Mouse (Mus musculus): Measurements from ENCODE around the gene Mtnr1a. TPM values are rescaled to one million over a fixed set of nuclear protein-coding genes. Genes with fewer than 3 reads are reported as not detected.

The Mtnr1a gene
- 0.20 TPM in 1 of 2 replicates, not detected in the other for polyA plus RNA-seq (2012; rRNA removed)

GRCm38 (mm10) chr8:45068759-45069386, at the start of gene Mtnr1a:
Mtnr1a (plus strand) TSS chr8:45069137.
- no peak for TF ChIP-seq POLR2A (IDR thresholded peaks at IDR 0.05; ENCODE audit: low read depth, low read length)
- peak; percentile 92 for TF ChIP-seq CTCF (IDR thresholded peaks at IDR 0.05; ENCODE audit: extremely low read depth, insufficient read length, insufficient replicate concordance, low read depth, low read length)
- 8% methylated on average over 29 of the region's 29 CpGs for WGBS
- H3K27me3 ChIP-seq (ENCODE audit: control insufficient read depth, insufficient read depth, low read length) = no peaks in the 10 kb centered on the region
- H3K4me3 ChIP-seq (ENCODE audit: low read depth, low read length) = peak within 1 kb of the TSS; percentile 15
- H3K36me3 ChIP-seq (ENCODE audit: control insufficient read depth, insufficient read depth, low read length) = no peaks in the 10 kb centered on the region
- no peak within 1 kb of the TSS for H3K27ac ChIP-seq (ENCODE audit: insufficient read depth, low read depth, low read length)
- H3K4me1 ChIP-seq (ENCODE audit: control insufficient read depth, insufficient read depth, insufficient read length, low read length) = peaks cover 4% of the 10 kb centered on the region; the same call in 1 of the 2 replicates

GRCm38 (mm10) chr8:45019241-45019640, 49.7 kb upstream of the Mtnr1a start:
- peaks cover 71% of the 10 kb centered on the region for H3K36me3 ChIP-seq (ENCODE audit: control insufficient read depth, insufficient read depth, low read length)
- no peak overlapping the region for H3K27ac ChIP-seq (ENCODE audit: insufficient read depth, low read depth, low read length)
- no peak overlapping the region for H3K4me3 ChIP-seq (ENCODE audit: low read depth, low read length)
- no peaks in the 10 kb centered on the region for H3K27me3 ChIP-seq (ENCODE audit: control insufficient read depth, insufficient read depth, low read length)
- 88% methylated on average over 5 of the region's 5 CpGs for WGBS
- H3K4me1 ChIP-seq (ENCODE audit: control insufficient read depth, insufficient read depth, insufficient read length, low read length) = peaks cover 2% of the 10 kb centered on the region; the same call in 1 of the 2 replicates
- TF ChIP-seq POLR2A (IDR thresholded peaks at IDR 0.05; ENCODE audit: low read depth, low read length) (no peak), CTCF (IDR thresholded peaks at IDR 0.05; ENCODE audit: extremely low read depth, insufficient read length, insufficient replicate concordance, low read depth, low read length) (no peak)

GRCm38 (mm10) chr8:45021171-45021570, 47.8 kb upstream of the Mtnr1a start:
- H3K27ac ChIP-seq (ENCODE audit: insufficient read depth, low read depth, low read length) = no peak overlapping the region
- TF ChIP-seq POLR2A (IDR thresholded peaks at IDR 0.05; ENCODE audit: low read depth, low read length) (no peak), CTCF (IDR thresholded peaks at IDR 0.05; ENCODE audit: extremely low read depth, insufficient read length, insufficient replicate concordance, low read depth, low read length) (no peak)
- WGBS = 93% methylated on average over 5 of the region's 5 CpGs
- H3K4me1 ChIP-seq (ENCODE audit: control insufficient read depth, insufficient read depth, insufficient read length, low read length) = no peaks in the 10 kb centered on the region
- peaks cover 74% of the 10 kb centered on the region for H3K36me3 ChIP-seq (ENCODE audit: control insufficient read depth, insufficient read depth, low read length)
- H3K4me3 ChIP-seq (ENCODE audit: low read depth, low read length) = no peak overlapping the region
- H3K27me3 ChIP-seq (ENCODE audit: control insufficient read depth, insufficient read depth, low read length) = no peaks in the 10 kb centered on the region

- 90% methylated on average over 21 of the region's 21 CpGs for WGBS
- no peaks in the 10 kb centered on the region for H3K27me3 ChIP-seq (ENCODE audit: control insufficient read depth, insufficient read depth, low read length)
- peaks cover 79% of the 10 kb centered on the region for H3K36me3 ChIP-seq (ENCODE audit: control insufficient read depth, insufficient read depth, low read length)
- no peak overlapping the region for H3K4me3 ChIP-seq (ENCODE audit: low read depth, low read length)
- H3K27ac ChIP-seq (ENCODE audit: insufficient read depth, low read depth, low read length) = no peak overlapping the region
- no peak for TF ChIP-seq CTCF (IDR thresholded peaks at IDR 0.05; ENCODE audit: extremely low read depth, insufficient read length, insufficient replicate concordance, low read depth, low read length)
- TF ChIP-seq POLR2A (IDR thresholded peaks at IDR 0.05; ENCODE audit: low read depth, low read length) = no peak
- no peaks in the 10 kb centered on the region for H3K4me1 ChIP-seq (ENCODE audit: control insufficient read depth, insufficient read depth, insufficient read length, low read length)
Observed at GRCm38 (mm10) chr8:45021911-45022665, 46.8 kb upstream of the Mtnr1a start.

GRCm38 (mm10) chr8:45028081-45028497, 40.8 kb upstream of the Mtnr1a start:
- Histone ChIP-seq H3K4me1 (ENCODE audit: control insufficient read depth, insufficient read depth, insufficient read length, low read length) (no peaks in the 10 kb centered on the region), H3K4me3 (ENCODE audit: low read depth, low read length) (no peak overlapping the region), H3K36me3 (ENCODE audit: control insufficient read depth, insufficient read depth, low read length) (peaks cover 75% of the 10 kb centered on the region), H3K27me3 (ENCODE audit: control insufficient read depth, insufficient read depth, low read length) (no peaks in the 10 kb centered on the region), H3K27ac (ENCODE audit: insufficient read depth, low read depth, low read length) (no peak overlapping the region)
- TF ChIP-seq CTCF (IDR thresholded peaks at IDR 0.05; ENCODE audit: extremely low read depth, insufficient read length, insufficient replicate concordance, low read depth, low read length) = no peak
- TF ChIP-seq POLR2A (IDR thresholded peaks at IDR 0.05; ENCODE audit: low read depth, low read length) = no peak
- WGBS = 76% methylated on average over 6 of the region's 6 CpGs

GRCm38 (mm10) chr8:45038350-45038749, 30.6 kb upstream of the Mtnr1a start:
- 76% methylated on average over 15 of the region's 15 CpGs for WGBS
- Histone ChIP-seq H3K27me3 (ENCODE audit: control insufficient read depth, insufficient read depth, low read length) (no peaks in the 10 kb centered on the region), H3K4me3 (ENCODE audit: low read depth, low read length) (no peak overlapping the region), H3K27ac (ENCODE audit: insufficient read depth, low read depth, low read length) (no peak overlapping the region), H3K4me1 (ENCODE audit: control insufficient read depth, insufficient read depth, insufficient read length, low read length) (no peaks in the 10 kb centered on the region), H3K36me3 (ENCODE audit: control insufficient read depth, insufficient read depth, low read length) (peaks cover 87% of the 10 kb centered on the region)
- TF ChIP-seq POLR2A (IDR thresholded peaks at IDR 0.05; ENCODE audit: low read depth, low read length) = no peak
- no peak for TF ChIP-seq CTCF (IDR thresholded peaks at IDR 0.05; ENCODE audit: extremely low read depth, insufficient read length, insufficient replicate concordance, low read depth, low read length)

- Histone ChIP-seq H3K27me3 (ENCODE audit: control insufficient read depth, insufficient read depth, low read length) (no peaks in the 10 kb centered on the region), H3K27ac (ENCODE audit: insufficient read depth, low read depth, low read length) (no peak overlapping the region), H3K36me3 (ENCODE audit: control insufficient read depth, insufficient read depth, low read length) (peaks cover 76% of the 10 kb centered on the region), H3K4me3 (ENCODE audit: low read depth, low read length) (no peak overlapping the region), H3K4me1 (ENCODE audit: control insufficient read depth, insufficient read depth, insufficient read length, low read length) (no peaks in the 10 kb centered on the region)
- no peak for TF ChIP-seq CTCF (IDR thresholded peaks at IDR 0.05; ENCODE audit: extremely low read depth, insufficient read length, insufficient replicate concordance, low read depth, low read length)
- WGBS = 96% methylated on average over 26 of the region's 26 CpGs
Observed at GRCm38 (mm10) chr8:45044160-45044559, 24.8 kb upstream of the Mtnr1a start.
